Mouse (Mus musculus): ENCODE results near the gene Tk1. TPM values are rescaled to one million over a fixed set of nuclear protein-coding genes. Genes with fewer than 3 reads are reported as not detected.
A peak's percentile ranks its signal among the peaks of the same experiment; 100 is the strongest.

Tk1 gene
- polyA plus RNA-seq, 1 experiment from 2014 or later = 115 TPM

- no peak for ATAC-seq (ENCODE audit: insufficient number of reproducible peaks, low FRiP score, low TSS enrichment, low read depth)
- 47% methylated on average over 7 of the region's 7 CpGs for WGBS
- Histone ChIP-seq H3K4me3 (replicated peaks) (no peak overlapping the region), H3K27ac (replicated peaks) (no peak overlapping the region), H3K4me2 (replicated peaks) (no peak overlapping the region), H3K4me1 (0 out of 2 replicates have a peak, but pooled peaks cover 6% of the 10 kb centered on the region), H3K27me3 (no peaks in the 10 kb centered on the region), H3K9me3 (replicated peaks) (no peaks in the 10 kb centered on the region), H3K36me3 (no peaks in the 10 kb centered on the region), H3K9ac (no peak overlapping the region)
Observed at GRCm38 (mm10) chr11:117801650-117802049, 24.2 kb downstream of the Tk1 start.

DNA sequence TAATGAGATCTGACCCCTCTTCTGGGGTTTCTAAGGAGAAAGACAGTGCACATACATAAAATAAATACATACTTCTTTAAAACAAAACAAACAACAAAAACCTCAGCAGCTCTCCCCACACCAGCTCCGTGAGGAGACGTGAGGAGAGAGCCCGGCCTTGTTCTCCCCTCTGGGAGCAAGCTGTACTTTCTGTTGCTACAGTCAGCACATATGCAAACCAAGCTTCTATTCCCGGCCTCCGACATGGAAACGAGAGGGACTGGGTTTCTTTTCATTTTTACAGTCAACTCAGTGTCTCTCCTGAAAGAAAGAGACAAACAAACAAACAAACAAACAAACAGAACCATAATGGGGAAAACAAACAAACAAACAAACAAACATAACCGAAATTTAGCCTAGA, 25.9 kb downstream of the Tk1 start:
- Histone ChIP-seq H3K27ac (replicated peaks) (no peak overlapping the region), H3K27me3 (no peaks in the 10 kb centered on the region), H3K4me3 (replicated peaks) (no peak overlapping the region), H3K9ac (no peak overlapping the region), H3K36me3 (no peaks in the 10 kb centered on the region), H3K4me2 (replicated peaks) (no peak overlapping the region), H3K4me1 (0 out of 2 replicates have a peak, but pooled peaks cover 6% of the 10 kb centered on the region), H3K9me3 (replicated peaks) (no peaks in the 10 kb centered on the region)
- 66% methylated on average over 7 of the region's 7 CpGs for WGBS
- ATAC-seq (ENCODE audit: insufficient number of reproducible peaks, low FRiP score, low TSS enrichment, low read depth) = no peak

DNA sequence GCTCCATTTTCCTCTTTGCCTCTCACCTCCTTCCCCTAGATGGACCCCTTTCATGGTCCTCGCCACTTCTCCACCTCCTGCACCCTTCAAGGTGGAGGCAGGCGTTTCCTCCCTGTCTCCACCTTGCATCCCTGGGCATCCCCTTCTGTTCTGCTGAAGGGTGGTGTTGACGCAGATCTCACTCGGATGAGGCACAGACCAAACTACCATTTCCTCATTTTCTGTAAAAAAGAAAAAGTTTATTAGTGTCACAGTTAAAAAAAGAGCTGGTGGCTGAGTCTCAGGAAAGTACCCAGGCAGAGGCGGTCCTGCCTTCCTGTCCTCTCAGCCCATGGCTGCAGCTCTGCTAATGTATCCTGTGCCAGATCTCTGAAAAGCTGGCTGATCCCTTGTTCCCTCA, 26.7 kb downstream of the Tk1 start:
- Histone ChIP-seq H3K27me3 (no peaks in the 10 kb centered on the region), H3K9me3 (replicated peaks) (no peaks in the 10 kb centered on the region), H3K4me3 (replicated peaks) (no peak overlapping the region), H3K9ac (no peak overlapping the region), H3K27ac (replicated peaks) (no peak overlapping the region), H3K4me1 (0 out of 2 replicates have a peak, but pooled peaks cover 6% of the 10 kb centered on the region), H3K4me2 (replicated peaks) (no peak overlapping the region), H3K36me3 (no peaks in the 10 kb centered on the region)
- ATAC-seq (ENCODE audit: insufficient number of reproducible peaks, low FRiP score, low TSS enrichment, low read depth) = no peak
- whole genome bisulfite sequencing = 67% methylated on average over 5 of the region's 5 CpGs

GRCm38 (mm10) chr11:117798160-117798541, 27.7 kb downstream of the Tk1 start:
- Histone ChIP-seq H3K4me3 (replicated peaks) (no peak overlapping the region), H3K9me3 (replicated peaks) (no peaks in the 10 kb centered on the region), H3K36me3 (no peaks in the 10 kb centered on the region), H3K9ac (no peak overlapping the region), H3K27ac (replicated peaks) (no peak overlapping the region), H3K4me1 (0 out of 2 replicates have a peak, but pooled peaks cover 6% of the 10 kb centered on the region), H3K27me3 (no peaks in the 10 kb centered on the region), H3K4me2 (replicated peaks) (no peak overlapping the region)
- WGBS = 50% methylated on average over 2 of the region's 2 CpGs
- no peak for ATAC-seq (ENCODE audit: insufficient number of reproducible peaks, low FRiP score, low TSS enrichment, low read depth)

- H3K36me3 ChIP-seq = no peaks in the 10 kb centered on the region
- no peak within 1 kb of the TSS for H3K9ac ChIP-seq
- 53% methylated on average over 9 of the region's 9 CpGs for WGBS
- H3K4me2 ChIP-seq (replicated peaks) = no peak within 1 kb of the TSS
- peaks cover 7% of the 10 kb centered on the region for H3K4me1 ChIP-seq
- no peak for ATAC-seq (ENCODE audit: insufficient number of reproducible peaks, low FRiP score, low TSS enrichment, low read depth)
- H3K27me3 ChIP-seq = no peaks in the 10 kb centered on the region
- H3K9me3 ChIP-seq (replicated peaks) = no peaks in the 10 kb centered on the region
- no peak within 1 kb of the TSS for H3K27ac ChIP-seq (replicated peaks)
- no peak within 1 kb of the TSS for H3K4me3 ChIP-seq (replicated peaks)
Observed at GRCm38 (mm10) chr11:117797511-117798159, 28.3 kb downstream of the Tk1 start, which contains the start of gene 6030468B19Rik. TSS of gene 6030468B19Rik (plus strand) at chr11:117797660.

- peaks cover 14% of the 10 kb centered on the region for H3K4me1 ChIP-seq
- H3K4me3 ChIP-seq (replicated peaks) = no peak overlapping the region
- no peaks in the 10 kb centered on the region for H3K27me3 ChIP-seq
- H3K27ac ChIP-seq (replicated peaks) = no peak overlapping the region
- no peak overlapping the region for H3K9ac ChIP-seq
- H3K9me3 ChIP-seq (replicated peaks) = no peaks in the 10 kb centered on the region
- WGBS = 31% methylated on average over 5 of the region's 5 CpGs
- no peak overlapping the region for H3K4me2 ChIP-seq (replicated peaks)
- no peak for ATAC-seq (ENCODE audit: insufficient number of reproducible peaks, low FRiP score, low TSS enrichment, low read depth)
- no peaks in the 10 kb centered on the region for H3K36me3 ChIP-seq
Observed at GRCm38 (mm10) chr11:117796954-117797353, 28.9 kb downstream of the Tk1 start.

DNA sequence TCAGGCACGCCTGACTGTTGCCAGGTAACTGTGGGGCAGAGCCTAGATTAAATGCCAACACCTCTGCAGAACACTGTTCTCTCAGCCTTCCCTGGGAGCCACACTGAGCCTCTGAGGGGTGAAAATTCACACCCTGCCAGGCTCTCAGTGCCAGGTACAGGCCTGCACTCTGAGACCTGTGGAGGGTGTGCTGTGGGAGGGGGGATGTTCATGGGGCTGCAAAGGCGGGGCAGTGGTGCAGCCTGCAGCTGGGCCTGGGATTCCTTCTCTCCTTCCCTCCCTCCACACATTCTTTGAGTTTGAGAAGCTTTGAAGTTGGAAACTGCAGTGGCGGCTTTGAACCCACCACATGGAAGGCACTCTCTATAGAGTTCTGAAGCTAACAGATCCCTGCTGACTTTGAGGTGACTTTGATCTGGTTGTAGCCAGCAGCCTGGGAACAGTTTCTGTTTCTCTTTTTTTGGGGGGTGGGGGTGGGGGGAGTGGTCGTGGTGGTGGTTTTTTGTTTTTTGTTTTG, 31.8 kb downstream of the Tk1 start:
- no peak overlapping the region for H3K4me3 ChIP-seq (replicated peaks)
- WGBS = 49% methylated on average over 4 of the region's 4 CpGs
- no peaks in the 10 kb centered on the region for H3K27me3 ChIP-seq
- H3K27ac ChIP-seq (replicated peaks) = no peak overlapping the region
- H3K9me3 ChIP-seq (replicated peaks) = no peaks in the 10 kb centered on the region
- no peak for ATAC-seq (ENCODE audit: insufficient number of reproducible peaks, low FRiP score, low TSS enrichment, low read depth)
- H3K36me3 ChIP-seq = no peaks in the 10 kb centered on the region
- H3K9ac ChIP-seq = no peak overlapping the region
- H3K4me2 ChIP-seq (replicated peaks) = no peak overlapping the region
- H3K4me1 ChIP-seq = peaks cover 21% of the 10 kb centered on the region

- H3K4me3 ChIP-seq (replicated peaks) = peak overlapping the region; percentile 24
- 8% methylated on average over 22 of the region's 22 CpGs for WGBS
- peak overlapping the region; percentile 48 for H3K4me2 ChIP-seq (replicated peaks)
- ATAC-seq (ENCODE audit: insufficient number of reproducible peaks, low FRiP score, low TSS enrichment, low read depth) = peak; percentile 16; the same call in 1 of the 2 replicates
- H3K27ac ChIP-seq (replicated peaks) = no peak overlapping the region
- H3K27me3 ChIP-seq = no peaks in the 10 kb centered on the region
- no peaks in the 10 kb centered on the region for H3K9me3 ChIP-seq (replicated peaks)
- no peak overlapping the region for H3K9ac ChIP-seq
- H3K4me1 ChIP-seq = peaks cover 19% of the 10 kb centered on the region
- no peaks in the 10 kb centered on the region for H3K36me3 ChIP-seq
Observed at GRCm38 (mm10) chr11:117792281-117792888, 33.5 kb downstream of the Tk1 start.

- no peaks in the 10 kb centered on the region for H3K36me3 ChIP-seq
- ATAC-seq (ENCODE audit: insufficient number of reproducible peaks, low FRiP score, low TSS enrichment, low read depth) = no peak
- 88% methylated on average over 9 of the region's 9 CpGs for WGBS
- no peak overlapping the region for H3K9ac ChIP-seq
- peaks cover 19% of the 10 kb centered on the region for H3K4me1 ChIP-seq
- H3K27ac ChIP-seq (replicated peaks) = no peak overlapping the region
- no peak overlapping the region for H3K4me3 ChIP-seq (replicated peaks)
- no peak overlapping the region for H3K4me2 ChIP-seq (replicated peaks)
- H3K27me3 ChIP-seq = no peaks in the 10 kb centered on the region
- H3K9me3 ChIP-seq (replicated peaks) = no peaks in the 10 kb centered on the region
Observed at GRCm38 (mm10) chr11:117791441-117791761, 34.5 kb downstream of the Tk1 start.

- ATAC-seq (ENCODE audit: insufficient number of reproducible peaks, low FRiP score, low TSS enrichment, low read depth) = 0 out of 2 replicates have a peak, but pooled peaks have one; percentile 1
Observed at GRCm38 (mm10) chr11:117790703-117791440, 35.0 kb downstream of the Tk1 start.

DNA sequence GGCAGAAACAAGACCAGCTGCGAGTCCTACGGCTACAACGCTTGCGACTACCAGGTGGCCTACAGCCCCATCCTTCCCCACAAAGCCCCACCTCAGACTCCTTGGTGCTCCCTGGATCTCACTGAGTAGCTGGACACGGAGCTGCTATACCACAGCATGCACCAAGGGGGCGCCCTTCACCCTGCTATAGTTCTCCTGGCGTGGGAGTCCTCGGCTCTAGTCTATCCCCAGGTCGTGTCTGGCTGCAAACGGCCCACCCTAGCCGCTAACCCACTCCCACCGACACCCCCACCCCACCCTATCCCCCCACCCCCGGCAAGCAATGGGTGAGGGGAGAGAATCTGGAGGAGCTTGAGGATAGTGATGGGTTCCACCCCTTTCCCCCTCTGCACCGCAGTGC, 35.6 kb downstream of the Tk1 start:
- WGBS = 5% methylated on average over 14 of the region's 14 CpGs
- ATAC-seq (ENCODE audit: insufficient number of reproducible peaks, low FRiP score, low TSS enrichment, low read depth) = 0 out of 2 replicates have a peak, but pooled peaks have one; percentile 3
- Histone ChIP-seq H3K4me3 (replicated peaks) (peak overlapping the region; percentile 4; the same call in 1 of the 2 replicates), H3K4me2 (replicated peaks) (peak overlapping the region; percentile 45), H3K36me3 (no peaks in the 10 kb centered on the region), H3K9me3 (replicated peaks) (no peaks in the 10 kb centered on the region), H3K9ac (no peak overlapping the region), H3K27me3 (no peaks in the 10 kb centered on the region), H3K27ac (replicated peaks) (no peak overlapping the region), H3K4me1 (peaks cover 19% of the 10 kb centered on the region)

More at GRCm38 (mm10) chr11:117790703-117791440, 35.0 kb downstream of the Tk1 start:
- 40% methylated on average over 23 of the region's 23 CpGs for WGBS
- Histone ChIP-seq H3K4me1 (peaks cover 19% of the 10 kb centered on the region), H3K36me3 (no peaks in the 10 kb centered on the region), H3K9ac (no peak overlapping the region), H3K27me3 (no peaks in the 10 kb centered on the region), H3K27ac (replicated peaks) (no peak overlapping the region), H3K4me3 (replicated peaks) (peak overlapping the region; percentile 4; the same call in 1 of the 2 replicates), H3K4me2 (replicated peaks) (peak overlapping the region; percentile 45), H3K9me3 (replicated peaks) (no peaks in the 10 kb centered on the region)

Data from embryonic facial prominence, embryonic 15.5 days (tissue).